Mouse (Mus musculus): ENCODE measurements at regions not wholly inside any gene's neighbourhood (a gene's known extent, or its start where the extent isn't known, plus 50 kb on each side); places are given as distances from the start of the nearest gene placed in this dataset.

DNA sequence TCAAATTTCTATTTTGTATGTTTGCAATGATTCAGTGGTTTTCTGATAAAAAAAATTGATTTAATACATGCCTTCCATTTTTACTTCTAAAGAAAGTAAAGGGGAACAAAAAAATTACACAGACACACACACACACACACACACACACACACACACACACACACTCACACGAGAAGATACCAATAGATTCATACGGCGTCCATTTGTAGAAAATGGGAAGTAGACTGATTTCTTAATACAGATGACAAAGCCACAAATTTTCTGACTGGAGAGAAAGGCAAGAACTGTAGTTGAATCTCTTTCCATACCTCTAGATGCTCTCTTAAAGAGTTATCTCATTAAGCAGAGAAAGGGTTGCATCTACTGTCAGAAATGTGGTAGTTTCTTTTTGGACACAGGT is 424.9 kb upstream of the Dcn start:
- no peak overlapping the region for H3K27ac ChIP-seq
- no peak for ATAC-seq (ENCODE audit: insufficient number of reproducible peaks, insufficient read depth, low FRiP score, low TSS enrichment)
- H3K4me2 ChIP-seq (replicated peaks): no peak overlapping the region
- WGBS: 95% methylated on average over 3 of the region's 3 CpGs
- no peak overlapping the region for H3K9ac ChIP-seq
- H3K9me3 ChIP-seq: no peaks in the 10 kb centered on the region
- no peak overlapping the region for H3K4me3 ChIP-seq
- no peaks in the 10 kb centered on the region for H3K27me3 ChIP-seq
- H3K36me3 ChIP-seq: no peaks in the 10 kb centered on the region
- no peaks in the 10 kb centered on the region for H3K4me1 ChIP-seq

GRCm38 (mm10) chr10:97061961-97062360 is 417.4 kb upstream of the Dcn start:
- Histone ChIP-seq H3K9ac (no peak overlapping the region), H3K4me3 (no peak overlapping the region), H3K36me3 (no peaks in the 10 kb centered on the region), H3K9me3 (no peaks in the 10 kb centered on the region), H3K4me2 (replicated peaks) (no peak overlapping the region), H3K27ac (no peak overlapping the region), H3K27me3 (no peaks in the 10 kb centered on the region), H3K4me1 (no peaks in the 10 kb centered on the region)
- no peak for ATAC-seq (ENCODE audit: insufficient number of reproducible peaks, insufficient read depth, low FRiP score, low TSS enrichment)
- 74% methylated on average over 3 of the region's 3 CpGs for WGBS

- H3K4me1 ChIP-seq: no peaks in the 10 kb centered on the region
- no peak overlapping the region for H3K9ac ChIP-seq
- no peak for ATAC-seq (ENCODE audit: insufficient number of reproducible peaks, insufficient read depth, low FRiP score, low TSS enrichment)
- H3K4me2 ChIP-seq (replicated peaks): no peak overlapping the region
- H3K9me3 ChIP-seq: no peaks in the 10 kb centered on the region
- H3K27me3 ChIP-seq: no peaks in the 10 kb centered on the region
- no peak overlapping the region for H3K4me3 ChIP-seq
- H3K36me3 ChIP-seq: no peaks in the 10 kb centered on the region
- H3K27ac ChIP-seq: no peak overlapping the region
Observed at GRCm38 (mm10) chr10:97064546-97064945, 414.9 kb upstream of the Dcn start.

DNA sequence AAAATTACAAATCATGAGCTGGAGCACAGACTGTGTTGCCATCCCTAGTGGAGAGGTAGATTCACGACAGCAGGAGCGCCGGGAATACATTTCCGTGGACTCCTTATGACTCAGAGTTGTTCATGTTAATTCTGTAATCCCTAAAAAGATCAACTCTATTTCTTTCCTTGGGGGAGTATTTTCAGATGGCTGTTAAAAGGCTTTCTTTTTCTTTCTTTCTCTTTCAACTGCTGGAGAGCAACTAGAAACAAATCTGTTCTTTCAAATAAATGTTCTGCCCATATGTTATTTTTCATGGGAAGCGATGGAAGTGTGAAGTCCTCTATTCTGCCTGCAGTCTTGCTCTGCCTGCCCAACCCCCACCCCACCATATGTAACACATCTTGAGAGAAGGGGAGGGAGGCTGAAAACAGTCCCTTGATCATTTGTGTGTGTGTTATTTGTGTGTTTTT is 401.4 kb upstream of the Dcn start:
- Histone ChIP-seq H3K4me1 (no peaks in the 10 kb centered on the region), H3K4me3 (no peak overlapping the region), H3K4me2 (replicated peaks) (no peak overlapping the region), H3K27me3 (no peaks in the 10 kb centered on the region), H3K9me3 (no peaks in the 10 kb centered on the region), H3K9ac (no peak overlapping the region), H3K36me3 (no peaks in the 10 kb centered on the region), H3K27ac (0 out of 2 replicates have a peak overlapping the region, but pooled peaks have one; percentile 2)
- 61% methylated on average over 5 of the region's 5 CpGs for WGBS
- no peak for ATAC-seq (ENCODE audit: insufficient number of reproducible peaks, insufficient read depth, low FRiP score, low TSS enrichment)

- 74% methylated on average over 6 of the region's 6 CpGs for WGBS
- H3K27ac ChIP-seq: no peak overlapping the region
- no peak for ATAC-seq (ENCODE audit: insufficient number of reproducible peaks, insufficient read depth, low FRiP score, low TSS enrichment)
- H3K27me3 ChIP-seq: no peaks in the 10 kb centered on the region
- no peaks in the 10 kb centered on the region for H3K9me3 ChIP-seq
- H3K4me1 ChIP-seq: no peaks in the 10 kb centered on the region
- H3K4me2 ChIP-seq (replicated peaks): no peak overlapping the region
- H3K9ac ChIP-seq: no peak overlapping the region
- no peak overlapping the region for H3K4me3 ChIP-seq
- H3K36me3 ChIP-seq: no peaks in the 10 kb centered on the region
Observed at GRCm38 (mm10) chr10:97079575-97079974, 399.8 kb upstream of the Dcn start.

- ATAC-seq (ENCODE audit: insufficient number of reproducible peaks, insufficient read depth, low FRiP score, low TSS enrichment): peak; percentile 67
Observed at GRCm38 (mm10) chr10:97087286-97087685, 392.1 kb upstream of the Dcn start.

DNA sequence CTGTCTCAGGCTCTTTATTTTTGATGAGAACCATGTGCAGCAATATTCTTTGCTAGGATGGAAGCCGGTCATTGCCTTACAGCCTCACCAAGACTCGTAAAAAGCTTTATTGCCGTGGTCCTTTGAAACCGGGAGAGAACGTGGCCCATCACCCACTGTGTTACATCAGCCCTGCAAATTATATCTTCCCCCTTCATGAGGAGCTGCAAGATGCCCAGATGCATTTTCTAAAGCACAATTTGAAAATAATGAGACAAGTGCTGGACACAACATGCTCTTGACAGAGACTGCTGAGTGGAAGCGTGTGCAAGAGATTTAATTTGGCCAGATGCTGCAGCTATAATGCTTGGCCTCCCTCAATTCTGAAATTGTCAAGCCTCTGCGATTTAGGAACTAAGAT is 389.2 kb upstream of the Dcn start:
- no peak for ATAC-seq (ENCODE audit: insufficient number of reproducible peaks, insufficient read depth, low FRiP score, low TSS enrichment)
- no peak overlapping the region for H3K27ac ChIP-seq
- 75% methylated on average over 7 of the region's 7 CpGs for WGBS

More at GRCm38 (mm10) chr10:97087286-97087685, 392.1 kb upstream of the Dcn start:
- no peaks in the 10 kb centered on the region for H3K27me3 ChIP-seq
- no peak overlapping the region for H3K4me3 ChIP-seq
- H3K4me2 ChIP-seq (replicated peaks): no peak overlapping the region
- H3K27ac ChIP-seq: no peak overlapping the region
- 25% methylated on average over 5 of the region's 5 CpGs for WGBS
- no peaks in the 10 kb centered on the region for H3K9me3 ChIP-seq
- no peaks in the 10 kb centered on the region for H3K4me1 ChIP-seq
- H3K36me3 ChIP-seq: no peaks in the 10 kb centered on the region
- H3K9ac ChIP-seq: no peak overlapping the region

GRCm38 (mm10) chr10:97093886-97094285 is 385.5 kb upstream of the Dcn start:
- 46% methylated on average over 3 of the region's 3 CpGs for WGBS

More for the DNA sequence above, 389.2 kb upstream of the Dcn start:
- no peaks in the 10 kb centered on the region for H3K4me1 ChIP-seq
- H3K9me3 ChIP-seq: no peaks in the 10 kb centered on the region
- no peak overlapping the region for H3K4me2 ChIP-seq (replicated peaks)
- H3K27me3 ChIP-seq: no peaks in the 10 kb centered on the region
- H3K4me3 ChIP-seq: no peak overlapping the region
- H3K9ac ChIP-seq: no peak overlapping the region
- no peaks in the 10 kb centered on the region for H3K36me3 ChIP-seq

DNA sequence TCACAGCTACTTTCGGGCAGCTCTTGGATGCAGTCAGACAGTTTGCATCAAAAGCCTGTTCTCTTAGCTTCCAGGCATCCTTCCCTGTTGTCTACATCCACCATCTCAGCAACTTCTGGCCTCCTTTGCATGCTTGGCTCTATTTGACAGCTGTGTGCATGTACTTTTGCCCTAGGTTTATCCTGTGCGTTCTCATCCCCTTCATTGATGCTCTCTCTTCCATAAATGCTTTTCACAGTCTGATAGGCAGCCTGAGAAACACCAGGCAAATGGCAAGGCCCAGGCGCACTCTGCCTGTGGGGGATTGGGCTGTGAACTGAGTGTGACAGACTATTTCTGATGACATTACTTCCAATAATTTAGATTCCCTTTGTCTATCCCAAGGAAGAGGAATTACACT is 364.9 kb upstream of the Dcn start:
- ATAC-seq (ENCODE audit: insufficient number of reproducible peaks, insufficient read depth, low FRiP score, low TSS enrichment): no peak
- 90% methylated on average over 3 of the region's 3 CpGs for WGBS

More at GRCm38 (mm10) chr10:97093886-97094285, 385.5 kb upstream of the Dcn start:
- no peak for ATAC-seq (ENCODE audit: insufficient number of reproducible peaks, insufficient read depth, low FRiP score, low TSS enrichment)
- Histone ChIP-seq H3K4me3 (no peak overlapping the region), H3K9me3 (no peaks in the 10 kb centered on the region), H3K9ac (no peak overlapping the region), H3K4me2 (replicated peaks) (no peak overlapping the region), H3K27ac (no peak overlapping the region), H3K27me3 (no peaks in the 10 kb centered on the region), H3K4me1 (no peaks in the 10 kb centered on the region), H3K36me3 (no peaks in the 10 kb centered on the region)

DNA sequence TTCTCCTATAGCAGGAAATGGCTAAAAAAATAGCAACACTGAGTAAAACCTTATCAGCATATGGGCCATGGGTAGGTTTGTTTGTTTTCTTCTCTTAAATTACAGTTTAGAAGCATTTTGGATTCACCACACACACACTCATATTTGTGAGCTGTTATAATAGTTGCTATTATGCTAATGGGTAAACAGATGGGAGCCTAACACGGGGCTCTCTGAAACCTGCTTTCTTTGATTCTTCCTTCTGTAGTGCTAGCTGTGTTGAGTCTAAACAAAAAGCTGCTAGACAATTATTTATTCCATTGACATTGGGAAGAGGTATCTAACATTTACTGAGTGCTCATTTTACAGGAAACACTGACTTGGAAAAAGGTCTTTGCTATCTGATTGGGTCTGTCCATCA is 356.7 kb upstream of the Dcn start:
- Histone ChIP-seq H3K4me2 (replicated peaks) (no peak overlapping the region), H3K4me1 (no peaks in the 10 kb centered on the region), H3K36me3 (no peaks in the 10 kb centered on the region), H3K4me3 (no peak overlapping the region), H3K27me3 (no peaks in the 10 kb centered on the region), H3K9ac (no peak overlapping the region), H3K9me3 (no peaks in the 10 kb centered on the region), H3K27ac (no peak overlapping the region)
- no peak for ATAC-seq (ENCODE audit: insufficient number of reproducible peaks, insufficient read depth, low FRiP score, low TSS enrichment)
- WGBS: 68% methylated on average over 1 of the region's 1 CpGs

More for the DNA sequence above, 364.9 kb upstream of the Dcn start:
- no peaks in the 10 kb centered on the region for H3K36me3 ChIP-seq
- no peak overlapping the region for H3K27ac ChIP-seq
- no peaks in the 10 kb centered on the region for H3K9me3 ChIP-seq
- H3K4me3 ChIP-seq: no peak overlapping the region
- H3K4me2 ChIP-seq (replicated peaks): no peak overlapping the region
- H3K27me3 ChIP-seq: no peaks in the 10 kb centered on the region
- H3K4me1 ChIP-seq: no peaks in the 10 kb centered on the region
- no peak overlapping the region for H3K9ac ChIP-seq

GRCm38 (mm10) chr10:97141561-97141960 is 337.8 kb upstream of the Dcn start:
- ATAC-seq (ENCODE audit: insufficient number of reproducible peaks, insufficient read depth, low FRiP score, low TSS enrichment): no peak
- H3K9ac ChIP-seq: no peak overlapping the region
- H3K4me1 ChIP-seq: no peaks in the 10 kb centered on the region
- H3K9me3 ChIP-seq: no peaks in the 10 kb centered on the region
- 59% methylated on average over 2 of the region's 2 CpGs for WGBS
- no peaks in the 10 kb centered on the region for H3K36me3 ChIP-seq
- H3K27ac ChIP-seq: no peak overlapping the region
- no peak overlapping the region for H3K4me3 ChIP-seq
- no peak overlapping the region for H3K4me2 ChIP-seq (replicated peaks)
- no peaks in the 10 kb centered on the region for H3K27me3 ChIP-seq

- no peak overlapping the region for H3K27ac ChIP-seq
- 0 out of 2 replicates have a peak, but pooled peaks cover 2% of the 10 kb centered on the region for H3K4me1 ChIP-seq
- no peak overlapping the region for H3K4me2 ChIP-seq (replicated peaks)
- no peak overlapping the region for H3K9ac ChIP-seq
- WGBS: 60% methylated on average over 10 of the region's 11 CpGs
- H3K9me3 ChIP-seq: no peaks in the 10 kb centered on the region
- H3K4me3 ChIP-seq: no peak overlapping the region
- no peak for ATAC-seq (ENCODE audit: insufficient number of reproducible peaks, insufficient read depth, low FRiP score, low TSS enrichment)
- H3K36me3 ChIP-seq: no peaks in the 10 kb centered on the region
- no peaks in the 10 kb centered on the region for H3K27me3 ChIP-seq
Observed at GRCm38 (mm10) chr10:97158561-97159395, 320.6 kb upstream of the Dcn start.

Data from embryonic facial prominence, embryonic 12.5 days (tissue).